Mouse (Mus musculus): ENCODE measurements around the gene Lst1. TPM values are rescaled to one million over a fixed set of nuclear protein-coding genes. Genes with fewer than 3 reads are reported as not detected.

Lst1 gene
- polyA plus RNA-seq, 1 experiment, result 17.7 TPM

DNA sequence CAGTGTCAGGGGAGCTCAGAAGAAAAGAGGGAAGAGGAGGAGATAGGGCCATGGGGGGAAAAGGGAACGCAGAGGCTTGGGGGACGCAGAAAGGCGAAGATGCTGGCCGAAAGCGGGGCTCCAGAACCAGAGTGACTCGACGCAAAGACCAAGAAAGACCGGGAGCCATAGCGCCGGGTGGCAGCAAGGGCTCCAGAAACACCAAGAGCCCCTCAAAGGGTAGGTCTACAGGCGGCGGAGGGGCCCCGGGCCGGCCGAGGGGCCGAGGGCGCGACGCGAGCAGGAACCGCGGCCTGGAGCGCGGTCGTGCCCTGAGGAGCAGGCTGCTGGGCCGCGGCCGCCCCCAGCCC lies 24.0 kb downstream of the Lst1 start:
- Histone ChIP-seq H3K27me3 (replicated peaks; ENCODE audit: control insufficient read depth, insufficient read depth, low read length) (no peaks in the 10 kb centered on the region), H3K27ac (ENCODE audit: insufficient read depth, low read depth, low read length) (peak overlapping the region; percentile 94), H3K36me3 (ENCODE audit: control insufficient read depth, insufficient read depth, low read length) (peaks cover 8% of the 10 kb centered on the region), H3K4me3 (ENCODE audit: insufficient read depth, low read depth, low read length) (peak overlapping the region; percentile 81), H3K4me1 (ENCODE audit: control insufficient read depth, insufficient read depth, low read length) (peaks cover 20% of the 10 kb centered on the region)
- WGBS, result 2% methylated on average over 28 of the region's 28 CpGs
- no peak for DNase-seq
- TF ChIP-seq CTCF (conservative IDR thresholded peaks at IDR 0.05; ENCODE audit: insufficient read depth, insufficient read length, low read depth, low read length), result no peak
- no peak for TF ChIP-seq POLR2A (IDR thresholded peaks at IDR 0.05; ENCODE audit: low read depth, low read length)

DNA sequence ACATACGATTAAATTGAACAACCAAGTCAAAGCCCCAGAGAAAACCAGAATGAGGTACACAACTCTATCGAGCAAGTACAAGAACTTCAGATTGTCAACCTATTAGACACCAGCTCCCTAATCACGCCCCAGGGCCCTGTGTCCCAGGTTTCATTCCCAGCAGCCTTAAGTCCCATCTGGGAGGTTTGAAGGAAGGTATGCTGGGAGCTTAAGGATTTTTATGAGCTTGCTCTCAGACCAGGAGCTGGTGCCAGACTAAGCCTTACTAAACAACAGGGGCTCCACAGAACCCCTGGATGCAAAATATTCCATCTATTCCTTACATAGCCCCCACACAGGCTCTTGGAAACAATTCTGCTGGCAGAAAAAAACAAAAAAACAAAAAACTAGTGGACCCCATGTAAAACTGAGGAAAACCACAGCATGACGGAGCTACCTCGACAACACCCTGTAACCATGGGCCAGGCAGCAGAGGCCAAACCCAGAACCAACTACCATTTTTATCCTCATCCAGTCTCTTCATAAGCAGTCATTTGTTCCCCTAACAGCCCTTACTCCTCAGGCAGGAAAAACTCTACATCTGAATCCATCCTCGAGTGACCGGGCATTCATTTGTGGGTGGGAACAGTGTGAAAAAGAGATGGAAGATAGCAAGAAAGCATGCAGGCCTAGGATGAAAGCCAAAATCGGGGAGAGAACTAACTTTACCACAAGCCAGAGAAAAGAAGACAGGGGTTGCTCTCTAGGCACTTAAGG lies 24.7 kb downstream of the Lst1 start:
- DNase-seq, result peak; percentile 28
- peak overlapping the region; percentile 81 for H3K4me3 ChIP-seq (ENCODE audit: insufficient read depth, low read depth, low read length)
- peak overlapping the region; percentile 94 for H3K27ac ChIP-seq (ENCODE audit: insufficient read depth, low read depth, low read length)
- peaks cover 11% of the 10 kb centered on the region for H3K36me3 ChIP-seq (ENCODE audit: control insufficient read depth, insufficient read depth, low read length)
- 2% methylated on average over 8 of the region's 8 CpGs for WGBS
- H3K27me3 ChIP-seq (replicated peaks; ENCODE audit: control insufficient read depth, insufficient read depth, low read length), result no peaks in the 10 kb centered on the region
- TF ChIP-seq POLR2A (IDR thresholded peaks at IDR 0.05; ENCODE audit: low read depth, low read length) (no peak), CTCF (conservative IDR thresholded peaks at IDR 0.05; ENCODE audit: insufficient read depth, insufficient read length, low read depth, low read length) (no peak)
- H3K4me1 ChIP-seq (ENCODE audit: control insufficient read depth, insufficient read depth, low read length), result peaks cover 20% of the 10 kb centered on the region

DNA sequence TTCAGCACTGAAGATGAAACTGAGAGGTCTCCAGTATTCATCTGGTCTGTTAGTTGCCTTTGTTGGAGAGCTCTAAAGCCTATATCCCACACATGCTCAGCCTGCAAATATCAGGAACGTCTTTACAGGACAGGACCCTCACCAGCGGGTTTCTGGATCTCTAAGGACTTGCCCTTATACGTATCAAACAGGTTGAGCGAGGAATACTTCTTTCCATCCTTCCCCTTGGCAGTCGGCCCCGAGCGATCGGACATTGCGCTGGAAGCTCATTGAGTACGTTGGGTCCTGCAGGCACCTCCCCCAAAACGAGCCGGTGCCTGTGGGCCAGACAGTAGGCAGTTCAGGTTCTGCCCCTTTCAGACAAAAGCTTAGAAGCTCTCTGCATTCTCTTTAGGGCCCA lies 25.5 kb downstream of the Lst1 start:
- peak overlapping the region; percentile 23; the same call in 1 of the 2 replicates for H3K4me3 ChIP-seq (ENCODE audit: insufficient read depth, low read depth, low read length)
- H3K27ac ChIP-seq (ENCODE audit: insufficient read depth, low read depth, low read length), result no peak overlapping the region
- TF ChIP-seq POLR2A (IDR thresholded peaks at IDR 0.05; ENCODE audit: low read depth, low read length) (no peak), CTCF (conservative IDR thresholded peaks at IDR 0.05; ENCODE audit: insufficient read depth, insufficient read length, low read depth, low read length) (no peak)
- peaks cover 20% of the 10 kb centered on the region for H3K4me1 ChIP-seq (ENCODE audit: control insufficient read depth, insufficient read depth, low read length)
- peak; percentile 66 for DNase-seq
- 4% methylated on average over 12 of the region's 12 CpGs for WGBS
- H3K36me3 ChIP-seq (ENCODE audit: control insufficient read depth, insufficient read depth, low read length), result peaks cover 11% of the 10 kb centered on the region
- H3K27me3 ChIP-seq (replicated peaks; ENCODE audit: control insufficient read depth, insufficient read depth, low read length), result no peaks in the 10 kb centered on the region

DNA sequence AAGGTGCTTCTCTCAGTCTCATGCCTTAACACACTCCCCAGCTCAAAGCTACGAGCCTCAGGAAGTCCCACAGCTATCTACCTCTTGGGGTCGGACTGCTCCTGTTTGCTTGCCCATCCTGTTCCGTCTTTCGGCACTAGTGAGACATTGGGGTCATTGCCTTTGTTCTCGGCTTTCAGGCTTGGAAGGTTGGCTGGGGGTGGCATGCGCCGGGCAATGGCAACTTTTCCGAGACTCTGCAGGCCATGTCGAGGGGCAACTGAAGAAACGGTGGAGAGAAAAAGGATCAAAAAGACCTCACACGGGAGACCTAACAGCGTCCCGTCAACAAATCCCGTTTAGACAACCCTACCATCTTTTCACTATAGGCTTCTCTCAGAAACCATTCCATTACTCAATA lies 26.1 kb downstream of the Lst1 start:
- 0 out of 2 replicates have a peak overlapping the region, but pooled peaks have one; percentile 23 for H3K4me3 ChIP-seq (ENCODE audit: insufficient read depth, low read depth, low read length)
- WGBS, result 34% methylated on average over 14 of the region's 14 CpGs
- H3K27me3 ChIP-seq (replicated peaks; ENCODE audit: control insufficient read depth, insufficient read depth, low read length), result no peaks in the 10 kb centered on the region
- DNase-seq, result no peak
- peaks cover 20% of the 10 kb centered on the region for H3K4me1 ChIP-seq (ENCODE audit: control insufficient read depth, insufficient read depth, low read length)
- no peak for TF ChIP-seq POLR2A (IDR thresholded peaks at IDR 0.05; ENCODE audit: low read depth, low read length)
- no peak for TF ChIP-seq CTCF (conservative IDR thresholded peaks at IDR 0.05; ENCODE audit: insufficient read depth, insufficient read length, low read depth, low read length)
- no peak overlapping the region for H3K27ac ChIP-seq (ENCODE audit: insufficient read depth, low read depth, low read length)
- H3K36me3 ChIP-seq (ENCODE audit: control insufficient read depth, insufficient read depth, low read length), result peaks cover 11% of the 10 kb centered on the region

GRCm38 (mm10) chr17:35161421-35161820 lies 26.8 kb downstream of the Lst1 start:
- peaks cover 14% of the 10 kb centered on the region for H3K36me3 ChIP-seq (ENCODE audit: control insufficient read depth, insufficient read depth, low read length)
- H3K4me3 ChIP-seq (ENCODE audit: insufficient read depth, low read depth, low read length), result no peak overlapping the region
- 52% methylated on average over 11 of the region's 11 CpGs for WGBS
- TF ChIP-seq CTCF (conservative IDR thresholded peaks at IDR 0.05; ENCODE audit: insufficient read depth, insufficient read length, low read depth, low read length) (no peak), POLR2A (IDR thresholded peaks at IDR 0.05; ENCODE audit: low read depth, low read length) (no peak)
- H3K27me3 ChIP-seq (replicated peaks; ENCODE audit: control insufficient read depth, insufficient read depth, low read length), result no peaks in the 10 kb centered on the region
- H3K4me1 ChIP-seq (ENCODE audit: control insufficient read depth, insufficient read depth, low read length), result peaks cover 20% of the 10 kb centered on the region
- no peak for DNase-seq
- H3K27ac ChIP-seq (ENCODE audit: insufficient read depth, low read depth, low read length), result no peak overlapping the region

- Histone ChIP-seq H3K27ac (ENCODE audit: insufficient read depth, low read depth, low read length) (no peak overlapping the region), H3K4me3 (ENCODE audit: insufficient read depth, low read depth, low read length) (no peak overlapping the region), H3K27me3 (replicated peaks; ENCODE audit: control insufficient read depth, insufficient read depth, low read length) (no peaks in the 10 kb centered on the region), H3K36me3 (ENCODE audit: control insufficient read depth, insufficient read depth, low read length) (peaks cover 29% of the 10 kb centered on the region), H3K4me1 (ENCODE audit: control insufficient read depth, insufficient read depth, low read length) (peaks cover 16% of the 10 kb centered on the region)
- DNase-seq, result no peak
- 78% methylated on average over 7 of the region's 7 CpGs for WGBS
- TF ChIP-seq CTCF (conservative IDR thresholded peaks at IDR 0.05; ENCODE audit: insufficient read depth, insufficient read length, low read depth, low read length) (no peak), POLR2A (IDR thresholded peaks at IDR 0.05; ENCODE audit: low read depth, low read length) (no peak)
These were observed 28.6 kb downstream of the Lst1 start for GRCm38 (mm10) chr17:35159638-35160037.

DNA sequence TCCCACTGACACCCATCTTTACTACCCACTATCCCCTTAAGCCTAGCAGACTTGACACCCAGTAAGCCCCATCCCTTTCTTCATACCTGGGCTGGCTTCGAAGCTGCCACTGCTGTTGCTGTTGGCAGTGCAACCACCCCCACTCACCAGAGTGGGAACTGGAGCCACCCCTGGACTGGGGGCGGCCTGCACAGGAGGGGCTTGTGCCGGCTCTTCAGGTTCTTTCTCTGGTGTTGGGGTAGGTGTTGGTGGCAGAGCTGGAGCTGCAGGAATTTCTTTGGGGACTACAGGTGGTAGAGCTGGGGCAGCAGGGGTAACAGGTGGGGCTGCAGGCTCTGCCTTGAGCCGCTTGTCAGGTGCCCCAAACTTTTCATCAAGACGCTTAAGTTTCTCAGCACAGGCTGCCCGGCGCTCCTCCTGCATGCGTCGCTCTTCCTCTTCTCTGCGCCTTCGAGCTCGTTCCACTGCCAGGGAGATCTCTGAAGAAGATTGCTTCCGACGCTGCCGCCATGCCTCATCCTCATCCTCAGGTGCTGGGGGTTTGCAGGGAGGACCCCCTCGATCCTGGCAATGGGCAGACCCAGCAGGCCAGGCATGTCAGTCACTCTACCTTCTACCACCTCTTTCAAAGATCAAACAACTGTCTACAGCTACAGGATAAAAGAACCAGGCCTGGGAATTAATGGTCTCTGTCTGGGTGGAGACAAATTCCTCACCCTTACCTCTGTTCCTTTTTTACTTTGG lies 29.2 kb downstream of the Lst1 start:
- Histone ChIP-seq H3K27ac (ENCODE audit: insufficient read depth, low read depth, low read length) (no peak overlapping the region), H3K4me3 (ENCODE audit: insufficient read depth, low read depth, low read length) (no peak overlapping the region), H3K36me3 (ENCODE audit: control insufficient read depth, insufficient read depth, low read length) (peaks cover 33% of the 10 kb centered on the region), H3K27me3 (replicated peaks; ENCODE audit: control insufficient read depth, insufficient read depth, low read length) (no peaks in the 10 kb centered on the region), H3K4me1 (ENCODE audit: control insufficient read depth, insufficient read depth, low read length) (peaks cover 16% of the 10 kb centered on the region)
- 91% methylated on average over 16 of the region's 16 CpGs for WGBS
- DNase-seq, result no peak
- TF ChIP-seq POLR2A (IDR thresholded peaks at IDR 0.05; ENCODE audit: low read depth, low read length), result no peak

All from kidney, adult 2 months (tissue).